Mouse (Mus musculus) mature B cell (primary cell): ENCODE results near the gene Apela.

Experiments used
- in situ Hi-C: fragments of 300-500 bp; cut with MboI; formaldehyde crosslinking; loops from 2 replicates; pipeline ENCODE4 v1.14.3; 2019

Apela gene

DNA sequence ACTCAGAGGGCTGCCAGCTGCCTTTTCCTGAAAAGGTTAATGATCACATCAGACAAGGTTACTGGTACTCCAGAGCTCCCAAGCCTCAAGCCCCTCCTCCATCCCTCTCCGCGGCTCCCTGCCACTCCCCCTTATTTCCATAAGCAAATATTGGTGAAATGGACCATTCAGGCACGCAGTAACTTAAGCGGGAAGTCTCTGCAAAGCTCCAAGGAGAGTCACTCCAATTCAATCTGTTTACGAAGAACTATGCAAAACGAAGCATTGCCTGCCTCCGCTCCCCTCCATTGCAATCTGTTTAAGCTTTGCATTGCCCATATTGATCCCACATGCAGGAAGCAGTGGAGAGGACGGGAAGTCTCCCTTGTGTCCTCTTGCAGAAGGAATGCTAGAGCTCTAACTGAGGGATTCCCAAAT lies at the start of gene Apela:
Gene Apela, minus strand, starts transcription at position 220 of the 417 bp plus-strand sequence.
- in situ Hi-C loops, result no loop called here

DNA sequence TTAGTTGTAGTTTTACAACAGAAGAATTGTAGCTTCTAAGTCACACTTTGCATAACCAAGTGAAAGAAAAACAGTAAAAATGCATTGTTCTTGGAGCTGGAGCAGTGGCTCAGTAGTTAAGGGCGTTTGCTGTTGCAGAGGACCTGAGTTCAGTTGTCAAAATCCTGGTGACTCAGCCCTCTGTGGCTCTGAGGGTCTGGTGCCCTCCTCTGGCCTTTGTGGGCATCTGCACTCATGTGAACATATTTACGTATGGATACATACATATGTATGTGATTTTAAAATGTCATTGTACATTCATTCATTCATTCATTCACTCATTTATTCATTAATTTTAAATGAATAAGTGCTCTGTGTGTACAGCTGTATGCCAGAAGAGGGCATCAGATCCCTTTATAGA lies 48.5 kb upstream of the Apela start:
- in situ Hi-C loops, result no loop called here

DNA sequence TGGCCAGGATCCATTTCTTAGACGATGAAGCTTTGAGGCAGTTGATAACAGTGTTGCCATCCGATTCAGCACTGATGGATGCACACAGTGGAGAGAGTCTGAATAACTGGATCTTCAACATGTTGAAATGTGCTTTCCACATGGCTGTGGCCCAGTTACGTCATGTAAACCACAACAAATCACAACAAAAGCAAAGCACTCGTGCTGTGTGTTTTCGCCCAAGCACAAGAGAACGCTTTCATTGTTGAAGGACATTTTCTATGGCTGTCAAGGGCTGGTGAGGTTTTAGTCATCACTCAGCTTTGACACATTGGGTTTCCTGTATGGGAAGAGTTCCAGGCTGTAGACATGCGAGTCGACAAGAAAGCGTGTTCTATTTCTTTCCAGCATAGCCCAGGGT lies 43.6 kb upstream of the Apela start:
- in situ Hi-C loops, result no loop called here

DNA sequence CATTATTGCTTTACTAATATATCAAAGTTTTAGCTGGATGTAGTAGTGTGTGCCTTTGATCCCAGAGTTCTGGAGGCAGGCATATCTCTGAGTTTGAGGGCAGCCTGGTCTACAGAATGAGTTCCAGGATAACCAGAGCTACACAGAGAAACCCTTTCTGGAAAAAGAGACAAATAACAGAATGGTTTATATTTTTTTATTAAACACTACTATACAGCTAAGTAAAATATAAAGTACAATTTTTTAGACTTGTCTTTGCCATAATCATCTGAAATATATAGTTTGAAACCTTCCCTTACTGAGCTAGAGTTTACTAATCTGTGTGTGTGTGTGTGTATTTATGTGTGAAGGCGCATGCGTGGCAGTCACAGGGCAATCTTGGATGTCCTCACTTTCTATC lies 37.6 kb upstream of the Apela start, which contains the start of gene Gm10663:
Gene Gm10663, plus strand, starts transcription at position 301 of the 400 bp plus-strand sequence.
- in situ Hi-C loops, result no loop called here

DNA sequence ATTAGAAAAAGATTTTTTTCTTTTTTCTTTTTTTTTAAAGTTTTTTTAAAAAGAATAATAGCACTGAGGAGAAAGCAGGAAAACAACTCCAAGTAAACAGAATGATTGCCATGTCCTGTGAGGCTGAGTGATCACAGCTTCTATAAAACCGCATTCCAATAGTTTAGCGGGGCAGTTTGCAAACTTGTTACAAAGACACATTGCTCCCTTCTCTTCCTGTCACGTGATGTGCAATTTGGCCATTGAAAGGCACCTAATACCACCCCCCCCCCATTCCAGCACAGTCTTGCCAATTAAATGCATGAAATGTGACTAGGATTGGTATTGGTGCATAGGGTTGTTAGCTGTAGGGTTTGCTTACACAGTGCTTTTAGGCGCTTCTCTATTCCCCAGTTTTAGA lies 33.9 kb upstream of the Apela start:
- in situ Hi-C loops, result no loop called here

DNA sequence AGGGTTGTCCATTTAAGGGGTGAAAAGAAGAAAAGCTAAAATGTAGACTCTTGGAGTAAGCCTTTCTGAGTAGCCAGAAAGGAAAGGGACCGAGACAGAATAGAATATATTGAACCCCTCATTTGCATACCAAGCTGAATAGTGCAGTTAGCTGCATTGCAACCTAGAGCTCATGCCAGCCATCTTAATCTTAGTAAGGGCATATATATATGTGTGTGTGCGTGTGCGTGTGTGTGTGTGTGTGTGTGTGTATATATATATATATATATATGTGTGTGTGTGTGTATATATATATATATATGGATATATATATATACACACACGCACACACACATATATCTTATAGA lies 31.3 kb upstream of the Apela start:
- in situ Hi-C loops, result no loop called here

DNA sequence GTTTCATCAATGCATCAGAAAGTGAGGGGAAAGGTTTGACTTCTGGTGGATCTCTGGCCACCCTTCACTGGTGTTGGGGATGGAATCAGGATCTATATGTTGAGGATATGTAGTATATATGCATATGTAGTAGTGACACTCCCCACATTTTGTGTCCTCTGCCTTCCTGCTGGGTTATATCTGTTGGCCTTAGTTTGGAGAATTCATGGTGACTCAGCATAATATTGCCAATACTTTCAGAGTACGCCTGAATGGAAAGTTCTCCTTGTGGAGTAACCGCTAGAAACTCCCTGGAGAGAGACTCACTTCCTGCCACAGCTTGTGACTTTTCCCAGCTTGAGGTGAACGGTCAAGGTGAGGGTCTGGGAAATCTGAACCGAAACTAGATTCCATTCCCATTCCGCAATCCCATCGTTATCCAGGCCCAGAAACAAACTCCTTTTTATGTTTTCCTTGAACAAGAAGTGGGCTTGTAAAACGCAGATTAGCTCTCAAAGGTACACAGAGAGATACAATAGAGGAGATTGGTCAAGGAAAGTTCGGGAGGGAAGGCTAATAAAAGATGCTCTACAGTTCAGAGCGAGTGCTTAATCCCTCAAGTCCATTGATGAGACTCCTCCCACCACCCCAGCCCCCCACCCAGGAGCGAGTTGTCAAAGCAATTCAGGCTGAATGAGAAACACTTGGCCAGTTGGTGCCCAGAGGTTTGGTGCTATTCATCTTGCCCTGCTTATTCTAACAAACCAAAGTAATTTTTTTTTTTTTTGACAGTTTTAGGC lies 30.7 kb upstream of the Apela start:
- in situ Hi-C loops, result no loop called here

DNA sequence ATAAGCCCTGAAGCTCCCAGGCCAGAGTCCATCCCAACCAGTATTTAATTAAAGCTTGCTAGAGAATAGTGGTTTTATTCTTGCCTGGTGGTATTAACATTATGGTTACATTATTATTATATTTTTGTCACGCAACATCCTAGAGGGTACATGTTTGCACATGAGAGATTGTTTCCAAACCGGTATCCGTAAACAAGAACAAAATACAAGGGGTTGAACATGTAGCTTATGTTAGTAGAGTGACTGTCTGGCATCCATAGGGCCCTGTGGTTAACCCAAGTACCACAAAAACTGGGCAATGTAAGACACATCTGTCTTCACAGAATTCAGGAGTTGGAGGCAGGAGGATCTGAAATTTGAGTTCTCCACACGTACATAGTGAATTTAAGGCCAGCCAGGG lies 29.9 kb upstream of the Apela start:
- in situ Hi-C loops, result no loop called here

DNA sequence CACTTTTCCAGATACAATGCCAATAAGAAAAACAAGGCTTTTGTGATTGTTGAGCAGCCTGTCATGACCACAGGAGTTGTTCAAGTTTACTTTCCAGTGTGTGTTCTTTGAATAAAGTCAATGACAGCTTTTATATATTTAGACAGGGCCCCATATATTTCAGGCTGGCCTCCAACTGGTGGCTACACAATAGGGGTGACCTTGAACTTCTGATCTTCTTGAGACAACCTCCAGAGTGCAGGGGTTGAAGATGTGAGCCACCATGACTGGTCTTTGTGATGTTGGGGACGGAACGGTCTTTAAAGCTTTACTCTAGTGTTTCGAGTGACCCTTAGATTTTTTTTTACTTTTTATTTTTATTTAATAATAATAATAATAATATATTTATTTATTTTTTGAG lies 28.5 kb upstream of the Apela start:
- in situ Hi-C loops, result no loop called here

DNA sequence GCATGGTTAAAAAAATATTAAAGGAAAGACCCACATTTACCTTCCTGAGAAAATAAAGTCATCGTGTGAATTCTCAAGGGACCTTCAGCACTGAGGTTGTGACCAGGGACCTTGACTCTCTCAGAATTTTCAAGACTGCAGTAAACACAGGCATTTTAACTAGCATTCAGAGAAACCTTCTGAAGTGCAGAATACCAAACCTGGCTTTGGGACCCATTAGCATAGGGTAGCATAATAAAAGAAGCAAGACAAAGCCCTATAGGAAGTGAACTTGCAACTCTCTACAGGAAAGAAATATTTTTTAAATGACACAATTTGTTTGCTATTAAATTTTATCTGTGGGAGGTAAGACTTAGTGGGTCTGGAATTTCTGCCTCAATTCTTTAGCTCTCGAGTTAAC lies 26.9 kb upstream of the Apela start:
- in situ Hi-C loops, result no loop called here

DNA sequence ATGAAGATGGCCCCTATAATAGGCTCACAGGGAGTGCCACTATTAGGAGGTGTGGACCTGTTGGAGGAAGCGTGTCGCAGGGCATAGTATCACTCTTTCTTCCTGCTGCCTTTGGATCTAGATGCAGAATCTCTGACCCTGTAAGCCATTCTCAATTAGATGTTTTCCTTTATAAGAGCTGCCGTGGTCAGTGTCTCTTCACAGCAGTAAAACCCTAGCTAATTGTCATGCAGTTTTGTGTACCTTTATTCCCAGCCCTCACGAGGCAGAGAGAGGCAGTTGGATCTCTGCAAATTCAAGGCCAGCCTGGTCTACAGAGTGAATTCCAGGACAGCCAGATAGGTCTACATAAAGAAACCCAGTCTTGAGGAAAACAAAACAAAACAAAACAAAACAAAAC lies 25.1 kb upstream of the Apela start:
- in situ Hi-C loops, result no loop called here

DNA sequence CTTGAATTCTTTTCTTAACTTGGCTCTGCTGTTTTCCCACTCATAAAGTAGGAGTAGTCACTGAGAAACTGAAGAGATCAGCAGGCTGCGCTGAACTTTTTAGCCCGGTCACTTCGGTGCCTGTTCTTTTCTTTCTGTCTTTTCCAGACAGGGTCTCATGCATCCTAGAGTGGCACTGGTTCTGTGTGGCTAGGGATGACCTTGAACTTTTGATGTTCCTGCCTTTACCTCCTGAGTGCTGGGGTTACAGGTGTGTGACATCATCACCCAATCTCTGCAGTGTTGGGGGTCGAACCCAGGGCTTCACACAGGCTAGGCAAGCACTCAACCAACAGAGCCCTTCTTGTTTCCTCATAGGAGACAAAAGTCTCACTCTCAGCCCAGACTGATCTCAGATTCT lies 19.6 kb upstream of the Apela start:
- in situ Hi-C loops, result no loop called here

DNA sequence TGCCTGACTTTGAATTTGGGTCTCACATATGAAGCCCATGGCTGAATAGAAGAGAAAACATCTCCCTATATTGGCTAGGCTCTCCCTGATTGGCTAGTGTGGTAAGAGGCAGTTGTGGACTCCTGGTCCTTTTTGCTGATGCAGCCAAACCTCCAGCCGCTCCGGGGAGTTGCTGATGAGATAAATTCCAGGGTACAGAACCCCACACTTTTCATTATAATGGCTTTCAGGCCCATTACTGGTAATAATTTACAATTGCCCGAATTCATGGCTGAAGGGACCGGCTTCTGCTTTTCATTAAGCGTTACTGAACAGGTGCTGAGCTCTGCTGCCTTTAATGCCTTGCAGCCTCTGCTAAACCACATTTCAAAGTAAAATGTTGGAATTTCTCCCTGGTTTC lies 16.8 kb upstream of the Apela start:
- in situ Hi-C loops, result no loop called here

DNA sequence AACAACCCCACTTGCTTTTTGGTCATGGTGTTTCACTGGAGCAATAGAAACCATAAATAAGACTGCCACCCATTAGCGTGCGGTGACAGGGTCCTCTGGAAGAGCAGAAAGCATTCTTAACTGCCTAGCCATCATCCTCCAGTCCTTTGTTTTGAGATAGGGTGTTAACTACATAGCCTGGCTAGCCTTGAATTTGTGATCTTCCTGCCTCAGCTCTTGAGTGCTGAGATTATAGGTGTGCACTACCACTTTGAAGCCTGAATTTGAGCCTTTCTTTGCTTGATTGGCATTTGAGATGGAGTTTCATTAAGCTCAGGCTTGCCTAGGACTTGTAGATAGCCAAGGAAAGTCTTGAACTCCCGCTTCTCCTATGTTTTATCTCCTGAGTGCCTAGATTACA lies 16.4 kb upstream of the Apela start:
- in situ Hi-C loops, result no loop called here

DNA sequence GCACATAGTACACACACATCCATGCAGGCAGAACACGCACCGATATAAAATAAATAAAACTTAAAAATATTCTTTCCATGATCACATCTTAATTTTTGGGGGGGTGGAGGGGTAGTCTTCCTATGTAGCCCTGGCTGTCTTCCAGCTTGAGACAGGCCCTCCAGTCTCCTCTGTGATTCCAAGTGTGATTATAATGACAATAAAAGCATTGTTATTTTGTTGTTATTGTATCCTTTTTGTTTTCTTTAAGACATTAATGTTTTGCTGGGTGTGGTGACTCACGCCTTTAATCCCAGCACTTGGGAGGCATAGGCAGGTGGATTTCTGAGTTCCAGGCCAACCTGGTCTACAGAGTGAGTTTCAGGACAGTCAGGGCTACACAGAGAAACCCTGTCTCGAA lies 10.7 kb upstream of the Apela start:
- in situ Hi-C loops, result no loop called here

DNA sequence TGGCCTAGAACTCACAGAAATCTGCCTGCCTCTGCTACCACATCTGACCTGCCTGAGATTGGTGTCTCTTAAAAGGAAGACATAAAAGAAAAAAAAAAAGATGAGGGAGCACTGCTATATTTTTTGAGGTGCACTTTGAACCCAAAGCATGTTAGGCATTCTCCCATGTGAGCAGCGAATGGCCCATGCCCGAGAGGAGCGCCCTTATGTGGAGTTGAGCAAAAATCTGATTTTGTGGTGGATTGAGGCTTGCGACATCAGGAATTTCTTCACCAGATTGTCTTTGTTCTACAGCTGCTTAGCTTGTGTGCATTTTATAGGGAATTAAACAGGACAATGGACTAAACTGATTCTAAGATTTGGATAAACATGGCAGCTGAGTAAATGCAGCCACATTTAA lies 10.1 kb upstream of the Apela start:
- in situ Hi-C loops, result no loop called here

DNA sequence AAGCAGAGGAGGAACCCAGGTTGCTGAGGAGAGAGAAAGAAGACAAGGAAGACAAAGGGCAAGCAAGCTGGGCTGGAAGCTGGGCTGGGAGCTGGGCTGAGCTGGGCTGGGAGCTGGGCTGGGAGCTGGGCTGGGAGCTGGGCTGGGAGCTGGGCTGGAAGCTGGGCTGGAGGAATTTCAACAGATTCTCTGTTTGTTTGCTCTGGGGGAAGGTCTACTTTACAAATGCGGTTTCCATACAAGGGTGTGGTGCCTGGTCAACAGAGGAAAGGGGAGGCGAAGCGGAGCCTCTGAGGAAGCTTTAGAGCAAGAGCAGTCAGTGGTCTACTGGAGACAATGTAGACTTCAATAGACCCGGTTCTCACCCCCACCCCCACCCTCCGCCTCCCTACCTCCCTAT lies 9.4 kb upstream of the Apela start:
- in situ Hi-C loops, result no loop called here

DNA sequence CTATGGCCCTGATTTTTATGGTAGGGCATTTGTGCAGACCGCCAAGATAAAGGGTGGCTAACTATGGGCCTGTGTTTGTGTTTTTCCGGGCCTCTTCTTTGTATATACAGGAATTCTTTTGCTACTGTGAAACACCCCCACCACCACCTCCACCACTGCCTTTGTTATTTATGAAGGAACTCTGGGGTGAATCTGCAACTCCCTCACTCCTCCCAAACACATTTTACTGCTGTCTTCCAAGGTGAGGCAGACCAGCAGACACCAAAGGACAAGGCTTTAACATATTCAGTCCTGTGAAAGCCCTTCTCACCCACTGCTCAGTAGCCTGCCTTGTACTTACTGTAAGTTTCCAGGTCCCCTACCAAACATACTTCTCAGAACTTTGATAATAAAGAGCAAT lies 3.0 kb downstream of the Apela start:
- in situ Hi-C loops, result no loop called here

DNA sequence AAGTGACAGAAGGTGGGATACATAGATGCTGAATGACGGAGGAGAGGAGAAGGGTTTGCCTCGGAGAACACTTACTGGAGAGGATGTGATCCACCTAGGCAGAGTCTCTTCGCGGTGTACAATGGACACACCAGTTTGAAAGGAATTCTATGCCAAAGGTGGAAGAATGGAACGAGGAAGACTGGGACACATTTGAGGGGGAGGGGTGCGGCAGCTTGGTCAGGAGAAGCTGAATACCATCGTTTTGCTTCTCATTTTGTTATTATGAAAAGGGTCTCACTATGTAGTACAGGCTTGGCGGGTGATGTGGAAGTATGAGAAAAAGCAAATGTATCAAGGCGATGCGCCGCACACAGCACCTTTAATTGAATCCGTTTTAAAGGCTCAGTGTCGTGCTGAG lies 4.1 kb downstream of the Apela start:
- in situ Hi-C loops, result no loop called here

DNA sequence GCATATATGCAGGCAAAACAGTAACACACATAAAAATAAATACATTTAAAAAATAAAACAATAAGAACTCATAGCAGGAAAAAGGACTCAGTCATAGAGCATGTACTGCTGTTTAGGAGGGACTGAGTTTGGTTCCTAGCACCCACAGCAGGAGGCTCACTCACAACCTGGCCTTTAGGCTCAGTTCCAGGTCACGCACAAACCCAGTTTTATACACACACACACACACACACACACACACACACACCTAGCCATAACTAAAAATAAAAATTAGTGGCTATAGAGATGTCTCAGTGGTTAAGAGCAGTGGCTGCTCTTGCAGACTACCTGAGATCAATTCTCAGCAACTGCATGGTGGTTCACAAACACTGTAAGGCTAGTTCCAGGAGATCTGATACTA lies 5.0 kb downstream of the Apela start:
- in situ Hi-C loops, result no loop called here

DNA sequence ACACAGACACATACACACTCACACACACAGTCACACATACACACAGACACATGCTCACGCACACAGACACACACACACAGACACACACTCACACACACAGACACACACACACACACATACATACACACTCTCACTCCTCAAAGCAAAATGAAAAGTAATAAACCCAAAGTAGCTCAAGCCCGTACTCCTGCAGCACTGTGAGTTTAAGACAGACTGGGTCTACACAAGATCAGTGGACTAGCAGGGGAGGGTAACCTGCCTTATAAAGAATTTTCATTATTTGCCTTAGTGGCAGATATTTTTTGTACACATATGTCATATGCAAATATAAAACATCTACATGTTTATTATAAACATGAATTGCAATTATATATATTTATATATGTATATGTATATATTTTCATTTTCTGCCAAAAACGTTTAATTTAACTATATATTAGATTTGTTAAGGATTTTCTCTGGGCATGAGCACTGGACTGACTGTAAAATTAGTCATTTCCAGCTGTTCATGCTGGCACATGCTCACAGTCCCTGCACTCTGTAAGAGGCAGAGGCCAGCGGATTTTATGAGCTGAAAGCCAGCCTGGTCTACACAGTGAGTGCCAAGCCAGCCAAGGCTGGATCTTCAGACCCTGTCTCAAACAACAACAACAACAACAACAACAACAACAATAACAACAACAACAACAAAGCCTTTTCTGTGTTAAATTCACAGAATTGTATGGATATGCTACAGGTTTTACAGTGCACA lies 6.2 kb downstream of the Apela start:
- in situ Hi-C loops, result no loop called here

DNA sequence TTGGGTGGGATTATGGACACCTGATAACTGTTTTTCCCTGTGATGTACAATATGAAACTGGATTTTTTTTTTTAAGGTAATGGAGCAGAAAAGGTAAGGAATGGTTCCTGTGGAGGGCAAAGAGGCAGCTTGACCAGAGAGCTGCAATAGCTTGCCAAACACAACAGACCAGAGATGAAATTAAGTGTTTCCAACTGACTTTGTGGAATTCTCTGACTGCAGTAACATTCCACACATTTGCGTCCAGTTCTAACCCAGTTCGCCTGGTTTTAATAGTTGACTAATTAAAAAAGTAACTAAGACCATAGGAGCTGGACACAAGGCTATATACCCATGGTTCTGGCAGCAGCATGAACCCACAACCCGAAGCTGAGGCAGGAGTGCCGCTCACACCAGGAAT lies 7.4 kb downstream of the Apela start:
- in situ Hi-C loops, result no loop called here

DNA sequence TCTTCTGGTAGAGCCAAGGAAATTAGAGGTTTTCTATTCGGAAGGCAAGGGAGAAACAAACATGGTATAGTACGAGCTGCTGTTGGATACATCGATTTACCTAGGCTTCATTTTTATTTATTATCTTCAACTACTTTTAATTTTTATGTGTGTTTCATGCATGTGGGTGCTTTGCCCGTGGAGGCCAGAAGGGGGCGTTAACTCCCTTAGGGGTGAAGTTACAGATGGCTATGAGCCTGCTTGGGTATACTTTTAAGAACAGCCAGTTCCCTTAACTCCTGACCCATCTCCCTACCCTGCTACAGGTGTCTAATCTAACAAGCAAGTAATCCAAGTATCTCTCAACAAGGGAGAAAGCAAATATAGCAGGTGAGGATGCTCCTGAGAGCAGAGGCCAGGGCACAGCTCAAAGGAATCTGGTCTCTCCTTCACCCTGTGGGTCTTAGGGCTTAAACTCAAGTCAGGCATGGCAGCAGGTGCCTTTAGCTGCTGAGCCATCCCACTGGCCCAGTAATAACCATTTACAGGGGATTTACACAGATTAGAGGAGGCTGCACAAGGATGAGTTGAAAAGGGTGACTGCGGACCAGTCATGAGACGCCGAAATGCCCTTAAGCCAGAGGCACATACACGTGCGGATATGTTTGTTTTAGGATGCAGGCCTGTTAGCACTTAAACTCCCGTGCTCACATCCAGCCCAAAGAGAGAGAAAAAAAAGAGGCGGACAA lies 8.0 kb downstream of the Apela start:
- in situ Hi-C loops, result no loop called here
